Mouse (Mus musculus) forebrain, embryonic 14.5 days (tissue): Measurements from ENCODE around the gene Vipr2. TPM values are rescaled to one million over a fixed set of nuclear protein-coding genes. Genes with fewer than 3 reads are reported as not detected.

Experiments used
- ATAC-seq: fragments of 200-750 bp; cut with Nextera tagmentation; 2 replicates; pipeline ENCODE4 v1.8.0; 2017; ENCODE audit warnings: mild to moderate bottlenecking, moderate library complexity
- DNase-seq: peaks from one replicate; pipeline ENCODE4 v3.0.0-alpha.2; 2015; ENCODE audit warnings: low spot score
- H3K27ac ChIP-seq: fragments of 300-500 bp; sonication (generic); 2 replicates; pipeline ENCODE4 v1.5.1; 2014; ENCODE audit warnings: low read depth, mild to moderate bottlenecking, control low read depth, low read length, moderate library complexity
- H3K27me3 ChIP-seq: fragments of 300-500 bp; sonication (generic); replicated peaks from 2 replicates; pipeline ENCODE4 v1.6.1; 2014; ENCODE audit warnings: low read length, control low read depth, mixed read lengths; ENCODE audit not compliant: control insufficient read depth, insufficient read depth
- H3K36me3 ChIP-seq: fragments of 300-500 bp; sonication (generic); 2 replicates; pipeline ENCODE4 v1.6.1; 2014; ENCODE audit warnings: low read length, control low read depth; ENCODE audit not compliant: control insufficient read depth, insufficient read depth
- H3K4me1 ChIP-seq: fragments of 300-500 bp; sonication (generic); 2 replicates; pipeline ENCODE4 v1.6.1; 2014; ENCODE audit warnings: antibody characterized with exemption, low read length, control low read depth; ENCODE audit not compliant: control insufficient read depth, insufficient read depth
- H3K4me2 ChIP-seq: fragments of 300-500 bp; sonication (generic); 2 replicates; pipeline ENCODE4 v1.6.1; 2014; ENCODE audit warnings: mild to moderate bottlenecking, control low read depth, low read length
- H3K4me3 ChIP-seq: fragments of 300-500 bp; sonication (generic); 2 replicates; pipeline ENCODE4 v1.5.1; 2014; ENCODE audit warnings: low read depth, low read length, control low read depth
- H3K9ac ChIP-seq: fragments of 300-500 bp; sonication (generic); 2 replicates; pipeline ENCODE4 v1.6.1; 2014; ENCODE audit warnings: mild to moderate bottlenecking, low read length, control low read depth, moderate library complexity
- H3K9me3 ChIP-seq: fragments of 300-500 bp; sonication (generic); replicated peaks from 2 replicates; pipeline ENCODE4 v1.6.1; 2016; ENCODE audit warnings: low read length, control low read depth, mixed read lengths; ENCODE audit not compliant: control insufficient read depth
- WGBS: fragments of 180-500 bp; shearing (Covaris S2); extraction: QIAGEN DNeasy Blood & Tissue Kit; methylation state at CpG from one replicate; pipeline ENCODE4 v1.1.7; 2014; 5-methylcytosine and 5-hydroxymethylcytosine counted together
- polyA plus RNA-seq: library from polyadenylated mRNA; unstranded; fragments of >200 nt; fragmentation: Nextera tagmentation; extraction: Ambion mirVana; gene quantifications from 2 replicates; pipeline ENCODE4 v1.2.1, GENCODE M21; 2014

Vipr2 gene
- polyA plus RNA-seq, 1 experiment from 2014 or later, result 1.2 TPM

- Histone ChIP-seq H3K27me3 (no peaks in the 10 kb centered on the region), H3K9ac (no peak overlapping the region), H3K4me3 (no peak overlapping the region), H3K4me1 (no peaks in the 10 kb centered on the region), H3K27ac (no peak overlapping the region), H3K4me2 (no peak overlapping the region), H3K9me3 (no peaks in the 10 kb centered on the region), H3K36me3 (no peaks in the 10 kb centered on the region)
- DNase-seq, result no peak
- no peak for ATAC-seq
- 74% methylated on average over 5 of the region's 5 CpGs for WGBS
Measured at GRCm38 (mm10) chr12:116086951-116087600, 9.6 kb downstream of the Vipr2 start.

DNA sequence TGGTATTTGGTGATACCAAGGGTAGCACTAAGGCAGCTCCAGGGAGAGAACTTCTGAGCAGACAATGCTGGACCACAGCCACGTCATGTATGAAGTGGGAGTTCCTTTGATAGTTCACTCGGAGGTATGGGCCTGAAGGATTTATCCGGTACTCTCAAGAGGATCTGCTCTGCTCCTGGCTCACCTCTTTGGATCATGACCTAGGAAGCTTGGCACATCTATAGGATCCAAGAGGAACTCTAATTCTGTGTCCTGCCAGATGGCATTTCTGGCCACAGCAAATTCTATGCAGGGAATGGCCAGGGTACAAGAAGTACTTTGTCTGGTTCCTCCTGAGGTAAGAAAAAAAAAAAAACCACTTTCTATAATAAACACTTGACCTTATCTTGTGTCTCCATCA, 12.3 kb downstream of the Vipr2 start:
- Histone ChIP-seq H3K36me3 (no peaks in the 10 kb centered on the region), H3K4me2 (no peak overlapping the region), H3K27me3 (no peaks in the 10 kb centered on the region), H3K27ac (no peak overlapping the region), H3K4me3 (no peak overlapping the region), H3K9ac (no peak overlapping the region), H3K4me1 (no peaks in the 10 kb centered on the region), H3K9me3 (no peaks in the 10 kb centered on the region)
- WGBS, result 95% methylated on average over 3 of the region's 3 CpGs
- ATAC-seq (no peak), DNase-seq (no peak)

DNA sequence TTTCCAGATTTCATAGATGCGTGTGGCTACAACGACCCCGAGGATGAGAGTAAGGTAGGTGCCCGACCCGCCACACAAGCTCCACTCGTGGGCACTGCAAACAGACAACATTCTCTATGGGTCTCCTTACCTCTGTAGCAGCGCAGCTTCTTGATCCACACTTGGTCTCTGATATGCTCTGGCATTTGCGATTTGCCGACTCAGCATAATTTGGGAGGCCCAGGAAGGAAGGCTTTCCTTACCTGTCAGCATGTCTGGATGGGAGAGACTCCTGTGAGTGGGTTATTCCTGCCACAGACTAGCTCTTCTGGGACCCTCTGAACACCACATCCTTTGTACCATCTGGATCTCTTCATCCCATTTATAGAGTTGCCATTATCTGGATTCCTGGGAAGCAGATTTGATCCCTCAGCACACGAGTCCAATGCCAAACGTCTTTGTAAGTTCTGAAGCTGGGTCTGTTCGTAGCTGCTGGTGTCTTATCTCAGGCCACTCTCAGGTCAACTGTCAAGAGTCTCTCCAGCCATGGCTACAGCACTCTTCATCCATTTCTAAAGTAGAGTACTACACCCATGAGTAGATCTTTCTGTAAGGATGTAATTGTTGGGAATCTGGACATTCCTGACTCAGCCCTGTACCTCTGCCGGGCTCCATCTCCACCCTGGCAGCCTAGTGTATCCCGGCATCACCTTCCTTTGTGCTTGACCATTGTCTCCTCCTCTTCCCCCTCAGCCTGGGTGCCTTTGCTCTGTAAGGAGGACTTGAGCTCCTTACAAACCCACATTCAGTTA, 17.4 kb downstream of the Vipr2 start:
- no peak for ATAC-seq
- no peaks in the 10 kb centered on the region for H3K9me3 ChIP-seq
- H3K4me1 ChIP-seq, result no peaks in the 10 kb centered on the region
- DNase-seq, result no peak
- H3K27me3 ChIP-seq, result no peaks in the 10 kb centered on the region
- no peak overlapping the region for H3K4me2 ChIP-seq
- 93% methylated on average over 14 of the region's 14 CpGs for WGBS
- no peak overlapping the region for H3K27ac ChIP-seq
- H3K36me3 ChIP-seq, result no peaks in the 10 kb centered on the region
- no peak overlapping the region for H3K4me3 ChIP-seq
- H3K9ac ChIP-seq, result no peak overlapping the region

DNA sequence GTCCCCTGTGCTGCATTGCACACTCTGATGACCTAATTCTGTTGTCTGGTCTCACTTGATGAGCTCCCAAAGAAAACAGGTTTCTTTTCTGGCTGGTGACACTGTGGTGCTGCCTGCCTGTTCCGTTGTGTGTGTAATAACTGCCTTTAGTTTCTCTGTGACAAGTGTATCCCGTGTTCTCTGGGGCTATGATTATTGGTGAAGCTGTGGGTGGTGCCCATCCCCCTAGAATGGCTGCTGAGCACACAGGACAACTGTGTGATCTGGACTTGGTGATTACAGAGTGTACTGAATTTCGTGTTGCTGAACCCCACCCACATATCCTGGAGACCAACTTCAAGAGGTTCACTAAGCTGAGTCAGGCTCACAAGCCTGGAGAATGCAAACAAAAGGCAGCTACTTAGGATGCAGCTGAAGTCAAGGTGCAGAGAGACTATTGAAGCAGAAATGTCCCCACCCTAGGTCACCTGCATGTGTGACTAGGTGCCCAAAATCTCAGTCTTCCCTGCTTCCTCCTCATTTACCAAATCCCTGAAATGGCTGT, 18.9 kb downstream of the Vipr2 start:
- H3K27me3 ChIP-seq, result no peaks in the 10 kb centered on the region
- H3K4me3 ChIP-seq, result no peak overlapping the region
- WGBS, result 65% methylated on average over 3 of the region's 3 CpGs
- H3K9ac ChIP-seq, result no peak overlapping the region
- no peak for DNase-seq
- no peaks in the 10 kb centered on the region for H3K36me3 ChIP-seq
- no peaks in the 10 kb centered on the region for H3K9me3 ChIP-seq
- H3K27ac ChIP-seq, result no peak overlapping the region
- H3K4me1 ChIP-seq, result no peaks in the 10 kb centered on the region
- no peak overlapping the region for H3K4me2 ChIP-seq
- ATAC-seq, result no peak

- no peaks in the 10 kb centered on the region for H3K4me1 ChIP-seq
- no peaks in the 10 kb centered on the region for H3K36me3 ChIP-seq
- WGBS, result 93% methylated on average over 8 of the region's 8 CpGs
- ATAC-seq (no peak), DNase-seq (no peak)
- H3K4me2 ChIP-seq, result no peak overlapping the region
- no peaks in the 10 kb centered on the region for H3K9me3 ChIP-seq
- H3K9ac ChIP-seq, result no peak overlapping the region
- H3K27ac ChIP-seq, result no peak overlapping the region
- no peaks in the 10 kb centered on the region for H3K27me3 ChIP-seq
- no peak overlapping the region for H3K4me3 ChIP-seq
Measured at GRCm38 (mm10) chr12:116097166-116097565, 19.6 kb downstream of the Vipr2 start.

- Histone ChIP-seq H3K9ac (no peak overlapping the region), H3K27ac (no peak overlapping the region), H3K27me3 (no peaks in the 10 kb centered on the region), H3K4me1 (no peaks in the 10 kb centered on the region), H3K4me3 (no peak overlapping the region), H3K36me3 (no peaks in the 10 kb centered on the region), H3K9me3 (no peaks in the 10 kb centered on the region), H3K4me2 (no peak overlapping the region)
- 99% methylated on average over 2 of the region's 2 CpGs for WGBS
- ATAC-seq (no peak), DNase-seq (no peak)
Measured at GRCm38 (mm10) chr12:116101945-116102344, 24.4 kb downstream of the Vipr2 start.

DNA sequence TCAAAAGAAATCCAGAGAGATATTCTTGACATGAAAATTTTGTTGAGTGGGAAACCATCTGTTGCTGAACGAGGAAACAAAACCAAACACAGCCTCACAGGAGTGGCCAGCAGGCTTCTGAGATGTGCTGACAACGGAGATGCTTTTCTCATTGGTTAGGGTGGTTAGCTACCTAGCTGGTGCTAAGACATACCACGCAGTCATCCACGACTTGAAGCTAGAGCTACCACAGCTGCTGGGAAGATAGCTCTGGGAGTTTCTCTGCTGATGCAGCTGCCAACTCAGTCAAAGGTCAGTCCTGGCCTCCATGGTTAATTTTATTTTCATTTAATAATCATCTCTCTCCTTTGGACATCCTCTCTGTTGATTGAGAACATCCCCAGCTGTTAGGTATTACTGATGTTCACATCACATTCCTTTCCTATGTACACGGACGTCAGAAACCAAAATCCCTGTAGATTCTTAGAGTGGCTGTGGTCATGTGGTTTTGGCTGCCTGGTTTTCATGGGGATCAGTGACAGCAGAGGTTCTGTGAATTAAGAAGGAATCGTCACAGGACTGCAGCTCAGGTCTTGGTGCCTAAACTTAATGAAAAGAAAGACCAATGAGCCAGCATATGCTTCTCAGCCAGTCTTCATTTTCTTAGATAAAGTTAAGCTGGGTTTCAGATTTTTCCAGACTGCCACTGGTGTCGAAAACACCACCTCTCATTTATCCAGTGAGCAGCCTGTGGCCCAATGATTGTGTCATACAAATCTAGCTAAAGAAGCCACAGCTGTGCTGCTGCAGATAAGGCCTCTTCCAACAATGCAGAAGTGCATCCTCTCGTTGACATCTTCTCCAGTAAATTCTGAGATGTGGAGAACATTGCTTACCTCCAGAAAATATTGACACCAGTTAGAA, 32.2 kb downstream of the Vipr2 start:
- Histone ChIP-seq H3K9ac (no peak overlapping the region), H3K4me3 (no peak overlapping the region), H3K4me1 (no peaks in the 10 kb centered on the region), H3K4me2 (no peak overlapping the region), H3K36me3 (no peaks in the 10 kb centered on the region), H3K9me3 (peaks cover 5% of the 10 kb centered on the region; the same call in 1 of the 2 replicates), H3K27me3 (no peaks in the 10 kb centered on the region), H3K27ac (no peak overlapping the region)
- ATAC-seq (no peak), DNase-seq (no peak)
- 85% methylated on average over 9 of the region's 9 CpGs for WGBS

DNA sequence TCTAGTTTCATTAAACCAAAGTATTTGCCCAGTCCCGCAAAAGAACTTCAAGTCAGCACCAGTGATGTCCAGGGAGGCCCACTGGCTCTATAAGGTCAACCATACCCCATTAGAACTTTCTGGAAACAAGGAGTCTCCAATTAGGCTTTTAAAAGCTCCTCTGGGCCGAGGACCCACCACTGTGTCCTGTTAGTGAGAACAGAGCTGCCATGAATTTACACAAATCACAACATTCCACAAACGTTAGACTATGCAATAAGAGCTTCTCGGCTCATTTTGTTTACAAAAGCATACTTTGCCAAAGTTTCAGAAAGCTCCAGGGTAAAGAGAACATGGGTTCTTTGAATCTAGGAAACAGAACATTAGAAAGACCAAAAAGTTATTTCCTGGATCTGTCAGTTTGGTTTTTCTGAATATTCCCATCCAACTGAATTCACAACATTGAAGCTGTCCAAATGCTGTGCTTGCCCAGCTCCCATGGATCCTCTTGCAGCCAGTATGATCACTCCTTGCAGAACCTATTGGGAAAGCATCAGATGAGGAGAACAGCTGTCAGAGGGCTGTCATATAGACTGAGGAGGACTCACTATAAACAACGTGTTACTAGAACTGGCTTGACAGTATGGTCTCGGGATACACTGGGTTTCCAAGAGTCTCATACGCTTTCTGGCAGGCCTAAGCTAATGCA, 33.6 kb downstream of the Vipr2 start:
- 84% methylated on average over 7 of the region's 7 CpGs for WGBS
- H3K9ac ChIP-seq, result no peak overlapping the region
- H3K4me1 ChIP-seq, result no peaks in the 10 kb centered on the region
- no peaks in the 10 kb centered on the region for H3K27me3 ChIP-seq
- ATAC-seq, result no peak
- no peak for DNase-seq
- no peaks in the 10 kb centered on the region for H3K36me3 ChIP-seq
- H3K9me3 ChIP-seq, result peaks cover 5% of the 10 kb centered on the region; the same call in 1 of the 2 replicates
- H3K27ac ChIP-seq, result no peak overlapping the region
- H3K4me3 ChIP-seq, result no peak overlapping the region
- H3K4me2 ChIP-seq, result no peak overlapping the region
